Mouse (Mus musculus) embryonic facial prominence, embryonic 15.5 days (tissue): ENCODE results near the gene Gtf2i. TPM values are rescaled to one million over a fixed set of nuclear protein-coding genes. Genes with fewer than 3 reads are reported as not detected.

Source experiments
- ATAC-seq: fragments of 200-750 bp; cut with Nextera tagmentation; 2 replicates; pipeline ENCODE4 v1.8.0; 2017; ENCODE audit warnings: low read depth, moderate TSS enrichment; ENCODE audit not compliant: insufficient number of reproducible peaks, low FRiP score, low TSS enrichment
- H3K27ac ChIP-seq: fragments of 300-500 bp; sonication (generic); replicated peaks from 2 replicates; pipeline ENCODE4 v1.5.1; 2015; ENCODE audit warnings: mild to moderate bottlenecking, inconsistent platforms
- H3K27me3 ChIP-seq: fragments of 300-500 bp; sonication (generic); 2 replicates; pipeline ENCODE4 v1.6.1; 2015; ENCODE audit warnings: inconsistent platforms
- H3K36me3 ChIP-seq: fragments of 300-500 bp; sonication (generic); 2 replicates; pipeline ENCODE4 v1.6.1; 2015; ENCODE audit warnings: mild to moderate bottlenecking, inconsistent platforms
- H3K4me1 ChIP-seq: fragments of 300-500 bp; sonication (generic); 2 replicates; pipeline ENCODE4 v1.6.1; 2015; ENCODE audit warnings: inconsistent platforms
- H3K4me2 ChIP-seq: fragments of 300-500 bp; sonication (generic); replicated peaks from 2 replicates; pipeline ENCODE4 v1.6.1; 2015; ENCODE audit warnings: mild to moderate bottlenecking, inconsistent platforms
- H3K4me3 ChIP-seq: fragments of 300-500 bp; sonication (generic); replicated peaks from 2 replicates; pipeline ENCODE4 v1.5.1; 2015; ENCODE audit warnings: mild to moderate bottlenecking, inconsistent platforms
- H3K9ac ChIP-seq: fragments of 300-500 bp; sonication (generic); 2 replicates; pipeline ENCODE4 v1.6.1; 2015; ENCODE audit warnings: inconsistent platforms
- H3K9me3 ChIP-seq: fragments of 300-500 bp; sonication (generic); replicated peaks from 2 replicates; pipeline ENCODE4 v1.6.1; 2016; ENCODE audit warnings: inconsistent platforms
- WGBS: fragments of 180-500 bp; shearing (Covaris S2); methylation state at CpG from one replicate; pipeline ENCODE4 v1.1.7; 2015; 5-methylcytosine and 5-hydroxymethylcytosine counted together
- polyA plus RNA-seq: library from polyadenylated mRNA; unstranded; fragments of >200 nt; fragmentation: Nextera tagmentation; extraction: Ambion mirVana; gene quantifications from 2 replicates; pipeline ENCODE4 v1.2.1, GENCODE M21; 2015

The Gtf2i gene
- polyA plus RNA-seq, 1 experiment from 2014 or later, result 202 TPM

DNA sequence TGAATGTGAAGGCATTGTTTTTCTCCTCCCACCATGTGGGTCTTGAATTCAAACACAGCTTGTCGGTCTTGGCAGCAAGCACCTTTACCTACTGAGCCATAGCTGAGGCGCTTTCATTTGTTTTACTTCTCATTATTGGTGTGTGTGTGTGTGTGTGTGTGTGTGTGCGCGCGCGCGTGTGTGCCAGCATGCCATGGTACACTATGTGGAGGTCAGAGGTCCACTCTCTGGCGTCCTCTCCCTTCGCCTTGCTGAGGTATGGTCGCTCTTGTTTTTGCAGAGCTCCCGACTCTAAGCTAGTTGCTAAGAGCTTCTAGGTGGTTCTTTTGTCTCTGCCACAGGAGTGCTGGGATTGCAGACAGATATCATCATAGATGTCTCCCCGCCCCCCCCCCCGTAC, 7.8 kb upstream of the Gtf2i start:
- ATAC-seq, result no peak
- WGBS, result 76% methylated on average over 13 of the region's 13 CpGs
- H3K27ac ChIP-seq, result peak overlapping the region; percentile 17; the same call in 1 of the 2 replicates

DNA sequence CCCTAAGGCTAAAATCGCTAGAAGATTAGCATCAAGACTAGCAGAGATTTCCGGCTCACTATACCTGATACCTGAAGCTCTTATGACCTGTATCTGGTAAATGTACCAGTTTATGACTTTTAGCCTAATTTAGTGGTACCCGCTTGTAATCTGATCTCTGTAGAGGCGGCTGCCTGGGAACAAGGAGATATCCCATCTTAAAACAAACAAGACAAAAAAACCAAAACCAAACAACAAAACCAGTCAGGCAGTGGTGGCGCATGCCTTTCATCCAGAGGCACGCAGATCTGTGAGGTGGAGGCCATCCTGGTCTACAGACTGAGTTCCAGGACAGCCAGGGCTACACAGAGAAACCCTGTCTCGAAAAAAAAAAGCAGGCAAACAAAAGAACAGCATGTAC, 7.1 kb upstream of the Gtf2i start:
- peaks cover 8% of the 10 kb centered on the region for H3K4me1 ChIP-seq
- H3K4me2 ChIP-seq, result no peak overlapping the region

More for the DNA sequence above, 7.8 kb upstream of the Gtf2i start:
- Histone ChIP-seq H3K36me3 (no peaks in the 10 kb centered on the region), H3K4me1 (peaks cover 3% of the 10 kb centered on the region), H3K27me3 (no peaks in the 10 kb centered on the region), H3K4me3 (no peak overlapping the region), H3K4me2 (no peak overlapping the region), H3K9ac (no peak overlapping the region), H3K9me3 (no peaks in the 10 kb centered on the region)

GRCm38 (mm10) chr5:134318903-134319302, 4.3 kb upstream of the Gtf2i start:
- Histone ChIP-seq H3K4me1 (peaks cover 20% of the 10 kb centered on the region), H3K4me2 (no peak overlapping the region), H3K9ac (no peak overlapping the region), H3K4me3 (no peak overlapping the region), H3K27me3 (no peaks in the 10 kb centered on the region), H3K36me3 (no peaks in the 10 kb centered on the region), H3K9me3 (no peaks in the 10 kb centered on the region), H3K27ac (no peak overlapping the region)
- ATAC-seq, result no peak
- WGBS, result 67% methylated on average over 6 of the region's 6 CpGs

More for the DNA sequence above, 7.1 kb upstream of the Gtf2i start:
- no peaks in the 10 kb centered on the region for H3K9me3 ChIP-seq
- H3K4me3 ChIP-seq, result no peak overlapping the region
- ATAC-seq, result no peak
- H3K27ac ChIP-seq, result peak overlapping the region; percentile 17
- 46% methylated on average over 7 of the region's 7 CpGs for WGBS
- H3K36me3 ChIP-seq, result no peaks in the 10 kb centered on the region
- H3K27me3 ChIP-seq, result no peaks in the 10 kb centered on the region
- H3K9ac ChIP-seq, result no peak overlapping the region

DNA sequence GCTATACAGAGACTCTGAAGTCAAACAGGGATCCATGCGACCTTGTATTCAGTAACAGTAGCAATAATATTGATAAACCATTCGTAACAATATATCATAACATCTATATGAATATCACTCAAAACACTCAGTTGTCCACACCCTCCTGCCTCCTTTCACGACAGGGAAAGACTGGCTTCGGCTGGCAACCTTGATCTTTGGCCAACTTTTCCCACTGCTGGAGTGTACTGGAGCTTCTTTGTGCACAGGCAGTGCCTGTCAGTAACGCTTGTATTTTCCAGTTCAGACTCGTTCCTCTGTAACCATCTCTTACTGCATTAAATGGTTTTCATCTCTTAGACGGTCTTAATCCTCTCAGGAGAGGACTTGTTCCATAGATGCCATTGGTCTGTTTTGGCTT, 2.2 kb upstream of the Gtf2i start:
- Histone ChIP-seq H3K4me2 (no peak overlapping the region), H3K9me3 (no peaks in the 10 kb centered on the region), H3K4me3 (no peak overlapping the region), H3K4me1 (peaks cover 28% of the 10 kb centered on the region), H3K27me3 (no peaks in the 10 kb centered on the region), H3K27ac (peak overlapping the region; percentile 99), H3K9ac (no peak overlapping the region), H3K36me3 (no peaks in the 10 kb centered on the region)
- 39% methylated on average over 7 of the region's 7 CpGs for WGBS
- ATAC-seq, result no peak

DNA sequence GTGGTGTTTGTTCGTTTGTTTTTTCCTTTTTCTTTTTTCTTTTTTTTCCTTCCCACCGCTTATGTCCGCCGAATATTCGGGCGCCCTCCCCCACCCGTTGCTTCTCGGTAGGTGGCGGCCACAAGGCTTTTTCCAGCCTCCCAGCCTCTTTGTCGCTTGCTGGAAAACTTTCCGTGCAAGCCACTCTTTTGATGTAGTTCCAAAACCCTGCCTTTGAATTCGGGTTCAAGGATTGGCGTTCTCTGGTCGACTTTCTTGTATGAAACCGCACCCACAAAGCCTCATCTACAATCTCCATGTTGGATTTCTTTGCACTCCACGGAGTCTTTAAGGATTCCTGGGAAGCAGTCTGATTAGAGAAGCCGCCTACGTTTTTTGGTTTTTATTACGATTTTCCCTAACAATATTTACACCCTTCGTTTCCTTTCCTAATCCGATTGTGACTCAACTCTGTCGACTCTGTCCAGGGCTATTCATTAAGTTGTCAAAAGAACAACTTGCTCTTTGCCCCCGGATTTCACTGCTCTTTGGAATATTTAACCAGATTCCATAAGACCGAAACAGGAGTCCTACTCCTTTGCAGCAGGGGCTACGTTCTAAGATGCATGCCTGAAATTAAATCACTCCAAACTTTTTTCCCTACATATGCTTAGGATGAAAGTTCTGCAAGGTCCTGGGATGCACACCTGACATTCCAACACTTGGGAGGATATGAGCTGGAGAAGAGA, 1.2 kb upstream of the Gtf2i start:
- under 1% methylated on average over 25 of the region's 25 CpGs for WGBS
- Histone ChIP-seq H3K9ac (peak overlapping the region; percentile 39; the same call in 1 of the 2 replicates), H3K27ac (peak overlapping the region; percentile 99), H3K4me3 (peak overlapping the region; percentile 67), H3K36me3 (peaks cover 3% of the 10 kb centered on the region; the same call in 1 of the 2 replicates), H3K27me3 (no peaks in the 10 kb centered on the region), H3K4me2 (peak overlapping the region; percentile 69), H3K4me1 (peaks cover 36% of the 10 kb centered on the region), H3K9me3 (no peaks in the 10 kb centered on the region)
- no peak for ATAC-seq

DNA sequence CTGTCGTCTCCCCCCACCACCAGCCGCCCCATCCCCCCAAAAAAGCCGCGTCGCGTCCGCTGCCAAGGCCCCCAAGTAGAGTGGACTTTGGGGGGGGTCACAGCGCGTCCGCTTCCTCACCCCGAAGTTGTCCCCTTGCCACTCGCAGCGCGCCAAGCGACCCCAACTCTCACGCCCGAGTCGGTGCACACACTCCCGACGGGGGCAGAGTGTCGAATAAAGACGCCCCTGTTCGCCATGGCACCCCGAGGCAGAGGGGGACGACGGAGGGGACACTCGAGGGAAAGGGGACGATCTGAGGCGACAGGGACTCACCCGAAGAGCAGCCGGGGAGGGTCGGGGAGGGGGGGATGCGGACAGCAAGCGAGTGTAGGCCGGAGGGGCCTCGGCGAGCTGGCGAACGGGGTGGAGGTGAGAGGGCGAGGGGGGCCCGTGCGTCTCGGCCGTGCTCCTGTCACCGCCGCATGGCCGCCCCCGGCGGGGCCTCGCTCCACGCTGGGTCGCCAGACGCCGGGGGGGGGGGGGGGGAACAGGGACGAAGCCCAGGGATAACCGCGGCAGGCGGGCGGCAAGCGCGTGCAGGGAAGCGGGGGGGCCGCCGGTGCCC, 389 bp downstream of the Gtf2i start:
- peak overlapping the region; percentile 69 for H3K4me2 ChIP-seq
- H3K9ac ChIP-seq, result peak overlapping the region; percentile 92
- H3K4me1 ChIP-seq, result peaks cover 43% of the 10 kb centered on the region
- WGBS, result 1% methylated on average over 45 of the region's 64 CpGs
- peak overlapping the region; percentile 99 for H3K27ac ChIP-seq
- H3K4me3 ChIP-seq, result peak overlapping the region; percentile 67
- no peaks in the 10 kb centered on the region for H3K9me3 ChIP-seq
- peak; percentile 29 for ATAC-seq
- H3K36me3 ChIP-seq, result peaks cover 19% of the 10 kb centered on the region
- H3K27me3 ChIP-seq, result no peaks in the 10 kb centered on the region

DNA sequence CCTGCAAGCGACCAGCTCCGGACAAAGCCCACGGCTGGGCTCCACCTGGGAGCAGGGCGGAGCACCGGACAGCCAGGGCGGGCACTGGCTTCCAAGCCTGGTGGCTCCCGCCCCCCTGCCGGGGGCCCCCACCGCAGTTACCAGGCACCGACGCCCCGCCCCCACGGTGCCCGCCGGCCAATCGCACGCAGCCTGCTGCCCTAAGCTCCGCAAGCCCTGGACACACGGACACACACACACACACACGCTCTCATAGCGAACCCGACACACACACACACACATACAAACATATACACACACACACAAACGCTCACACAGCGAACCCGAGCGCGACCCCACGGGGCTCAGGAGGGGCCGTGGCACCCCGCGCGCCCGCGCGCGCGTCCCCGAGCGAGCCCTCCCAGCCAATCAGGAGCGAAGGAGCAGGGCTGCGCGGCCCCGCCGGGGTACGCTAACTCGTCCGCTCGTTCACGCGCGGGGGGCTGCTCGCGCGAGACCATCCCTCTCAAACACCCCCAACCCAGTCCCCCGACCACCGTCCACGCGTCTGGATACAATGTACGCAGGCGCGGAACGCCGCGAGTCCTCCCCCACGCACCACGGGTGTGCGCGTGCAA, 1.0 kb downstream of the Gtf2i start:
- under 1% methylated on average over 68 of the region's 68 CpGs for WGBS
- H3K27ac ChIP-seq, result peak overlapping the region; percentile 99
- peak overlapping the region; percentile 67 for H3K4me3 ChIP-seq
- no peaks in the 10 kb centered on the region for H3K9me3 ChIP-seq
- ATAC-seq, result peak; percentile 86
- no peaks in the 10 kb centered on the region for H3K27me3 ChIP-seq
- peak overlapping the region; percentile 92 for H3K9ac ChIP-seq
- H3K36me3 ChIP-seq, result peaks cover 22% of the 10 kb centered on the region
- peaks cover 43% of the 10 kb centered on the region for H3K4me1 ChIP-seq
- peak overlapping the region; percentile 69 for H3K4me2 ChIP-seq

- H3K4me1 ChIP-seq, result peaks cover 43% of the 10 kb centered on the region
- peak overlapping the region; percentile 67 for H3K4me3 ChIP-seq
- peak overlapping the region; percentile 92 for H3K9ac ChIP-seq
- no peaks in the 10 kb centered on the region for H3K27me3 ChIP-seq
- no peaks in the 10 kb centered on the region for H3K9me3 ChIP-seq
- no peak for ATAC-seq
- peaks cover 26% of the 10 kb centered on the region for H3K36me3 ChIP-seq
- peak overlapping the region; percentile 69 for H3K4me2 ChIP-seq
- peak overlapping the region; percentile 99 for H3K27ac ChIP-seq
- WGBS, result 2% methylated on average over 19 of the region's 19 CpGs
Observed at GRCm38 (mm10) chr5:134312691-134313450, 1.7 kb downstream of the Gtf2i start.

DNA sequence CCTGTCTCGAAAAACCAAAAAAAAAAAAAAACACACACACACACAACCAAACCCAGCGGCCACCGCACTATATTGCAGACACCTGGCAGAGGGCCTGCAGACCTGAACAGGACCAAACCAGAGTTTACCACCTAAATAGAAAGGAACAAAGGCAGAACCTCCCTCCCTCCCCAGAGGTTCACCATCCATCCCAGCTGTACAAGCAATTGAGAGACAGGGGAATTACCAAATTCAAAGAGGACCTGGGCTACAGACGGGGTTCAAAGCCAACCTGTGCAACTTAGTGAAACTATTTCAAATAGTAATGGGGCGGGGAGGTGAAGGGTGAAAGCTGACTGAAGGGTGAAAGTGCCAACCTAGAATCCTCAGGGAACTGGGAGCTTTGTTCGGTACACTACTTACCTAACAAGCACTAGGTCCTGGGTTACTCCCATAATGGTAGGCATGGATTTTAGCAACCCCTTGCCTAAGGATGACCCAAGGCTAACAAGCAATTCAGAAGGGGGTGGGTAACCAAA, 2.6 kb downstream of the Gtf2i start:
- Histone ChIP-seq H3K4me2 (peak overlapping the region; percentile 69), H3K27me3 (no peaks in the 10 kb centered on the region), H3K4me1 (peaks cover 41% of the 10 kb centered on the region), H3K27ac (peak overlapping the region; percentile 99; the same call in 1 of the 2 replicates), H3K36me3 (peaks cover 29% of the 10 kb centered on the region), H3K4me3 (peak overlapping the region; percentile 67), H3K9ac (no peak overlapping the region), H3K9me3 (no peaks in the 10 kb centered on the region)
- 62% methylated on average over 6 of the region's 6 CpGs for WGBS
- ATAC-seq, result no peak

- ATAC-seq, result no peak
Observed at GRCm38 (mm10) chr5:134310201-134310600, 4.4 kb downstream of the Gtf2i start.

More at GRCm38 (mm10) chr5:134310201-134310600, 4.4 kb downstream of the Gtf2i start:
- no peak overlapping the region for H3K27ac ChIP-seq
- H3K9me3 ChIP-seq, result no peaks in the 10 kb centered on the region
- H3K36me3 ChIP-seq, result peaks cover 36% of the 10 kb centered on the region
- H3K4me2 ChIP-seq, result no peak overlapping the region
- no peak overlapping the region for H3K9ac ChIP-seq
- H3K27me3 ChIP-seq, result no peaks in the 10 kb centered on the region
- no peak overlapping the region for H3K4me3 ChIP-seq
- H3K4me1 ChIP-seq, result peaks cover 32% of the 10 kb centered on the region
- 89% methylated on average over 9 of the region's 9 CpGs for WGBS
